Mouse (Mus musculus) liver, embryonic 14.5 days (tissue): Measurements from ENCODE around the gene Ror1. TPM values are rescaled to one million over a fixed set of nuclear protein-coding genes. Genes with fewer than 3 reads are reported as not detected.

Experiments
- ATAC-seq: fragments of 200-750 bp; cut with Nextera tagmentation; 2 replicates; pipeline ENCODE4 v1.8.0; 2017; ENCODE audit warnings: moderate number of reproducible peaks, mild to moderate bottlenecking, moderate library complexity; ENCODE audit not compliant: insufficient read depth
- DNase-seq, 3 experiments: peaks; one replicate each; pipeline ENCODE4 v3.0.0-alpha.2; 2012 to 2013; ENCODE audit warnings: low read depth in 3 of 3, low spot score in 3 of 3
- H3K27ac ChIP-seq: fragments of 300-500 bp; sonication (generic); 2 replicates; pipeline ENCODE4 v1.5.1; 2014; ENCODE audit warnings: moderate library complexity, mild to moderate bottlenecking, control low read depth, inconsistent platforms
- H3K27me3 ChIP-seq: fragments of 300-500 bp; sonication (generic); 2 replicates; pipeline ENCODE4 v1.6.1; 2014; ENCODE audit warnings: mild to moderate bottlenecking, low read length, moderate library complexity; ENCODE audit not compliant: control insufficient read depth, insufficient read depth
- H3K36me3 ChIP-seq: fragments of 300-500 bp; sonication (generic); replicated peaks from 2 replicates; pipeline ENCODE4 v1.6.1; 2014; ENCODE audit warnings: low read depth; ENCODE audit not compliant: control insufficient read depth, insufficient read depth
- H3K4me1 ChIP-seq, 2 experiments: fragments of 200-500 bp in 1 of 2; fragments of 300-500 bp in 1 of 2; sonication (generic) in 1 of 2; replicated peaks; 2 replicates each; pipeline ENCODE4 v1.6.1; 2012 to 2014; ENCODE audit warnings: antibody characterized with exemption in 1 of 2, inconsistent platforms in 1 of 2, low read length in 1 of 2; ENCODE audit not compliant: control insufficient read depth in 2 of 2, insufficient read depth in 2 of 2
- H3K4me2 ChIP-seq: fragments of 300-500 bp; sonication (generic); 2 replicates; pipeline ENCODE4 v1.6.1; 2014; ENCODE audit warnings: low read depth, mild to moderate bottlenecking, control low read depth, moderate library complexity
- H3K4me3 ChIP-seq, 2 experiments: fragments of 200-500 bp in 1 of 2; fragments of 300-500 bp in 1 of 2; sonication (generic) in 1 of 2; 2 replicates each; pipeline ENCODE4 v1.5.1; 2012 to 2014; ENCODE audit warnings: low read depth in 2 of 2, low read length in 2 of 2, mild to moderate bottlenecking in 2 of 2, control low read depth in 1 of 2, inconsistent platforms in 1 of 2, moderate library complexity in 1 of 2; ENCODE audit not compliant: insufficient read depth in 1 of 2
- H3K9ac ChIP-seq: fragments of 300-500 bp; sonication (generic); replicated peaks from 2 replicates; pipeline ENCODE4 v1.6.1; 2014; ENCODE audit warnings: mild to moderate bottlenecking, control low read depth, moderate library complexity
- H3K9me3 ChIP-seq: fragments of 300-500 bp; sonication (generic); 2 replicates; pipeline ENCODE4 v1.6.1; 2016; ENCODE audit warnings: low read length, mixed read lengths; ENCODE audit not compliant: control insufficient read depth
- CTCF ChIP-seq: IDR thresholded peaks from 2 replicates; pipeline ENCODE4 v1.5.1; 2016; ENCODE audit warnings: antibody characterized with exemption, low read depth, control low read depth
- EP300 ChIP-seq: IDR thresholded peaks from 2 replicates; pipeline ENCODE4 v1.6.1; 2016; ENCODE audit warnings: antibody characterized with exemption, low read depth
- WGBS: fragments of 180-500 bp; shearing (Covaris S2); extraction: QIAGEN DNeasy Blood & Tissue Kit; methylation state at CpG from one replicate; pipeline ENCODE4 v1.1.7; 2014; ENCODE audit not compliant: insufficient replicate concordance; 5-methylcytosine and 5-hydroxymethylcytosine counted together
- polyA plus RNA-seq, 2 experiments: library from polyadenylated mRNA; depleted of rRNA in 1 of 2; stranded (reverse) in 1 of 2; unstranded in 1 of 2; fragments of >200 nt; fragmentation: Nextera tagmentation in 1 of 2; extraction: Ambion mirVana in 1 of 2; gene quantifications; 2 replicates each; pipeline versions ENCODE4 v1.2.1 to v1.2.3; 2012 to 2014

Ror1 gene
- polyA plus RNA-seq, 2 experiments, result 0.08 to 0.23 TPM

- no peak overlapping the region for H3K4me2 ChIP-seq
- 60% methylated on average over 3 of the region's 3 CpGs for WGBS
- H3K4me1 ChIP-seq, result peaks cover 0 to 15% of the 10 kb centered on the region in 2 experiments; a peak in 3 of 4 replicates
- TF ChIP-seq EP300, result no peak
- no peak for TF ChIP-seq CTCF
- no peaks in the 10 kb centered on the region for H3K36me3 ChIP-seq
- H3K9ac ChIP-seq, result no peak overlapping the region
- no peaks in the 10 kb centered on the region for H3K9me3 ChIP-seq
- no peak overlapping the region for H3K4me3 ChIP-seq
- ATAC-seq, result no peak
- DNase-seq, result no peak
- no peak overlapping the region for H3K27ac ChIP-seq
- H3K27me3 ChIP-seq, result no peaks in the 10 kb centered on the region
These were observed 132.5 kb downstream of the Ror1 start for GRCm38 (mm10) chr4:100228106-100228505.

DNA sequence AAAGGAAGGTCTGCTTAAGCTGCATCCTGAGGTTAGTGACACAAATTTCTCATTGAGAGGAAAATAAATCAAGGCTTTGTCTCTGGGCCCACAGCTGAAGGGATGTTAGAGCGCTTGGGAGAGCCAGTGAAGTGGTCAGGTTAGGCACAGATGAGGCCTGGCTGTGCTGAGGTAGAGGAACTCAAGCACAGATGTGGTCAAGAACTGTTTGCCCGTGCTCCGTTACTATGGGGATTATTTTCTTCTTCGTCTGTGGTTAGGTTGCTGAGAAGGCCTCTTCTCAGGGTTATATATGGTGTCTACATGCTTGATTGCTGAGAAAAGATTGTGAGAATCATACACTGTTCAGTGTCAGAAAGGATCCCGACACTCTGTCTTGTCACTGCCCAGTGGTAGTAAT lies 134.7 kb downstream of the Ror1 start:
- ATAC-seq, result no peak
- no peak overlapping the region for H3K27ac ChIP-seq

GRCm38 (mm10) chr4:100230963-100231362 lies 135.4 kb downstream of the Ror1 start:
- H3K9me3 ChIP-seq, result no peaks in the 10 kb centered on the region
- ATAC-seq (no peak), DNase-seq (no peak)
- no peak for TF ChIP-seq CTCF
- TF ChIP-seq EP300, result no peak
- H3K27me3 ChIP-seq, result no peaks in the 10 kb centered on the region
- no peak overlapping the region for H3K4me3 ChIP-seq
- WGBS, result 51% methylated on average over 2 of the region's 2 CpGs
- no peak overlapping the region for H3K4me2 ChIP-seq
- no peaks in the 10 kb centered on the region for H3K36me3 ChIP-seq
- H3K9ac ChIP-seq, result no peak overlapping the region
- H3K4me1 ChIP-seq, result 0 out of 4 replicates have a peak, but pooled peaks cover 0 to 5% of the 10 kb centered on the region in 2 experiments
- no peak overlapping the region for H3K27ac ChIP-seq

More for the DNA sequence above, 134.7 kb downstream of the Ror1 start:
- WGBS, result 27% methylated on average over 5 of the region's 5 CpGs
- no peak overlapping the region for H3K9ac ChIP-seq
- no peak overlapping the region for H3K4me2 ChIP-seq
- no peak overlapping the region for H3K4me3 ChIP-seq
- H3K36me3 ChIP-seq, result no peaks in the 10 kb centered on the region
- no peaks in the 10 kb centered on the region for H3K27me3 ChIP-seq
- DNase-seq, result no peak
- TF ChIP-seq EP300 (no peak), CTCF (no peak)
- H3K9me3 ChIP-seq, result no peaks in the 10 kb centered on the region
- H3K4me1 ChIP-seq, result 0 out of 4 replicates have a peak, but pooled peaks cover 0 to 5% of the 10 kb centered on the region in 2 experiments

DNA sequence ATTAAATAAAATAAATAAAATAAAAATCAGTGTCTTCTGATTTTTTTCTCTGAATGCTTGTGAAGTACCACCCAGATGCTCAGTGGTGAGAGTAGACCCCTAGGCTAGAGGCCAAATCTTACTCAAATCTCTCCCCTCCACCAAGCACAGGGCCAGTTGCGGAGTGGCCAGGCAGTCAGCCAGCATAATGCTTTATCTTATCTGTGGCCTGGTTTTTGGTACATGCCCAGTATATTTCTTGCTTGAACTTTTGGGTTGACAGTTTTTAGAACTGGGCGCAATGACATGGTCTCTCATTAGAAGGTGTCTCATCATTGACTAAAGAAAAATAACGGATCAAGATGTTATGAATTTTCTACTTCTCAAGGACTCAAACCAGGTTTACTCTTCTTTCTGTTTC lies 136.3 kb downstream of the Ror1 start:
- H3K4me3 ChIP-seq, result no peak overlapping the region
- ATAC-seq (no peak), DNase-seq (no peak)
- WGBS, result 57% methylated on average over 3 of the region's 3 CpGs
- H3K36me3 ChIP-seq, result no peaks in the 10 kb centered on the region
- H3K4me1 ChIP-seq, result 0 out of 4 replicates have a peak, but pooled peaks cover 0 to 5% of the 10 kb centered on the region in 2 experiments
- no peak overlapping the region for H3K9ac ChIP-seq
- no peak overlapping the region for H3K4me2 ChIP-seq
- no peaks in the 10 kb centered on the region for H3K9me3 ChIP-seq
- no peaks in the 10 kb centered on the region for H3K27me3 ChIP-seq
- no peak for TF ChIP-seq EP300
- no peak for TF ChIP-seq CTCF
- H3K27ac ChIP-seq, result no peak overlapping the region

- Histone ChIP-seq H3K36me3 (no peaks in the 10 kb centered on the region), H3K27ac (no peak overlapping the region), H3K4me1 (0 out of 4 replicates have a peak, but pooled peaks cover 0 to 5% of the 10 kb centered on the region in 2 experiments), H3K4me2 (no peak overlapping the region), H3K9me3 (no peaks in the 10 kb centered on the region), H3K4me3 (no peak overlapping the region), H3K27me3 (no peaks in the 10 kb centered on the region), H3K9ac (no peak overlapping the region)
- TF ChIP-seq EP300 (no peak), CTCF (no peak)
- ATAC-seq (no peak), DNase-seq (no peak)
- 37% methylated on average over 7 of the region's 7 CpGs for WGBS
These were observed 136.9 kb downstream of the Ror1 start for GRCm38 (mm10) chr4:100232541-100232940.
